Mouse (Mus musculus) ES-Bruce4 (cell line): ENCODE measurements around the gene Fancc.

Experiments used
- CTCF ChIP-seq: IDR thresholded peaks from one replicate; pipeline ENCODE4 v1.8.1; 2011; ENCODE audit warnings: low read depth, low read length
- EP300 ChIP-seq: IDR thresholded peaks from 2 replicates; pipeline ENCODE4 v1.6.1; 2011; ENCODE audit warnings: low read depth, low read length; ENCODE audit not compliant: insufficient read depth
- POLR2A ChIP-seq: IDR thresholded peaks from one replicate; pipeline ENCODE4 v1.8.1; 2011; ENCODE audit warnings: low read length; ENCODE audit not compliant: insufficient read depth

DNA sequence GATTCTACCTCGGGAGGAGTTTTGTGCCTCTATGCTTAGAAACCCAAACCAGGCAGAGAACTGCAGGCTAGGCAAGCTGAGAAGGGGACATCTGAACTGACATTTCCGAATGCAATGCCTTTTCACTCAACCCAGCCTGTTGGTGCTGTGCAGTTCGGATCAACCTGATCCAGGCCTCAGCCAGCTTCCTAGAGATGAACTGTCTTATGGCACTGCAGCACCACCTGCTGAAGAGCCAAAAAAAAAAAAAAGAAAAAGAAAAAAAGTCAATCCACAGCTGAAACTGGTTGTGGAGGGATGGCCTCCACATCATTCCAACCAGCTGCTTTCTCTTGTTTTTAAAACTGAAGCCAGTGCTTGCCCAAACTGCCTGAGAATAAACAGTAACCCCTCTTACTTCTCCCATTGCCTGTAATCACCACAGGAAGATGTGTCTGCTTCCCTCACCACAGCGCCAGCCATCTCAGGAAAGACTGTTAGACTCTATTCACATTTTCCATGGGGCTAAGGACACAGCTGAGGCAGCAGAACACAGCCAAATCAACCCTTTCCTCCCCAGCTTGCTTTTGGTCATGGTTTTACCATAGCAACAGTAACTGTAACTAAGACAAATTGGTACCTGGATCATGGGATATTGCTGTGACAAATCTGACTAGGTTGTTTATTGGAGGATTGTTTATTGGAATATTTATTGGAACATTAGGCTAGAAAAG lies 85.6 kb downstream of the Fancc start:
- TF ChIP-seq POLR2A (no peak), CTCF (no peak), EP300 (no peak)
